8 mouse cellular contexts compared by ENCODE assay signal in the genomic region with DNA sequence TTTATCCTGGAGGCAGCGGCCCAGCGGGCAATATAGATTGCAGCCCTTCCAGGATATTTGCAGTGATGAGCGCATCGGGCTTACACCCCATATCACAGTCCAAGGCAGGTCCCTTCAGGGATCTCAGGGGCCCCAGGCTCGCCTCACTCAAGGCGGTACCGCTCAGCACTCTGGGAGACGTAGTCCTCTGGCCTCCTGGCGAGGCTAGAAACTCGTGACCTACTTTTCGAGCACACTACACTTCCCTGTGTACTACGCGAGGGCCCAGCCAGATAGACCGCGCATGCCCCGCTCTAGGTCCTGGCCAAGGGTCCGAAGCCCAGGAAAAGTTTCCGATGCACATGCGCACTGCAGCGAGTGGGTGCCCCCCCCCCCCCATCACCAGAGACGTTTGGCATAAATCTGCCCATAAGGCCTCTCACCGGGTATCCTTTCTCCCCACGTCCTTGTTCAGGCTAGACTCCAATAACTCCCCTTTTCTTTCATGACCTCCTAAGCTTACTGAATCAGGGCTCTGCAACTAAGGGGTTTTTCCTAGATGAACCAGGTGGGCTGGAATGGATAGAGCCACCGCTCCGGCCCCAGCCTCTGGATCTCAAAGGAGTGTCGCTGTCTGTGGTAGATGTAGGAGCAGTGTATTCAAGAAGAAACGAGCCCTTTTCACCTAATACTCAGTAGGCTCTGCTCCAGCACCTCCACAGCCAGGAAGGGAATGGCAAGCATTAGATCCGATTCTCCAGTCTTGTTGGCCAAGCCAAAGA. TPM values are rescaled to one million over a fixed set of nuclear protein-coding genes. Genes with fewer than 3 reads are reported as not detected.
DNase-seq lines count a peak whose midpoint lies in the region; ATAC-seq and TF ChIP-seq lines count a peak whose summit lies in the region.

No protein-coding gene starts in this region.

- H3K4me3 ChIP-seq in embryonic facial prominence, embryonic 10.5 days: peak overlapping the region; percentile 89
- peak overlapping the region; percentile 84 for H3K4me3 ChIP-seq in intestine, postnatal 0 days (ENCODE audit: low read depth, low read length)
- peak overlapping the region; percentile 87 for H3K4me3 ChIP-seq in limb, embryonic 12.5 days (replicated peaks)
- peak overlapping the region; percentile 86 for H3K4me3 ChIP-seq in midbrain, embryonic 14.5 days (replicated peaks; ENCODE audit: low read depth, low read length)

- H3K9me3 ChIP-seq in embryonic facial prominence, embryonic 10.5 days: no peaks in the 10 kb centered on the region
- H3K9me3 ChIP-seq in intestine, postnatal 0 days (ENCODE audit: control insufficient read depth): no peaks in the 10 kb centered on the region
- H3K9me3 ChIP-seq in limb, embryonic 12.5 days: no peaks in the 10 kb centered on the region
- H3K9me3 ChIP-seq in midbrain, embryonic 14.5 days (ENCODE audit: control insufficient read depth, low read length): no peaks in the 10 kb centered on the region

- peak; percentile 42 for ATAC-seq in granulocyte monocyte progenitor cell, adult 5-6 weeks (replicated peaks; ENCODE audit: poor library complexity, severe bottlenecking)
- peak; percentile 90 for ATAC-seq in intestine, postnatal 0 days
- peak; percentile 84 for ATAC-seq in limb, embryonic 12.5 days (ENCODE audit: insufficient number of reproducible peaks, insufficient read depth, low FRiP score, low TSS enrichment, low read depth)
- ATAC-seq in midbrain, embryonic 14.5 days (ENCODE audit: low FRiP score, low TSS enrichment): peak; percentile 86

- TF ChIP-seq CTCF in intestine, postnatal 0 days (IDR thresholded peaks at IDR 0.05; ENCODE audit: low read depth): no peak

- peak overlapping the region; percentile 93 for H3K27ac ChIP-seq in embryonic facial prominence, embryonic 10.5 days (replicated peaks)
- H3K27ac ChIP-seq in intestine, postnatal 0 days (ENCODE audit: low read depth, low read length): peak overlapping the region; percentile 67
- peak overlapping the region; percentile 93 for H3K27ac ChIP-seq in limb, embryonic 12.5 days
- peak overlapping the region; percentile 66 for H3K27ac ChIP-seq in midbrain, embryonic 14.5 days (replicated peaks; ENCODE audit: low read depth, low read length)

- no peaks in the 10 kb centered on the region for H3K27me3 ChIP-seq in embryonic facial prominence, embryonic 10.5 days (replicated peaks; ENCODE audit: low read depth, poor library complexity, severe bottlenecking)
- no peaks in the 10 kb centered on the region for H3K27me3 ChIP-seq in intestine, postnatal 0 days (replicated peaks; ENCODE audit: control insufficient read depth, insufficient read depth, low read length)
- H3K27me3 ChIP-seq in limb, embryonic 12.5 days: no peaks in the 10 kb centered on the region
- H3K27me3 ChIP-seq in midbrain, embryonic 14.5 days (ENCODE audit: control insufficient read depth, insufficient read depth, low read length): no peaks in the 10 kb centered on the region

- peak overlapping the region; percentile 82 for H3K9ac ChIP-seq in intestine, postnatal 0 days (ENCODE audit: low read depth, low read length)
- H3K9ac ChIP-seq in limb, embryonic 12.5 days (replicated peaks): peak overlapping the region; percentile 90
- peak overlapping the region; percentile 73 for H3K9ac ChIP-seq in midbrain, embryonic 14.5 days (replicated peaks; ENCODE audit: low read length)

- H3K36me3 ChIP-seq in embryonic facial prominence, embryonic 10.5 days (replicated peaks): peaks cover 40% of the 10 kb centered on the region
- peaks cover 16% of the 10 kb centered on the region; the same call in 1 of the 2 replicates for H3K36me3 ChIP-seq in intestine, postnatal 0 days (ENCODE audit: control insufficient read depth, insufficient read depth)
- peaks cover 35% of the 10 kb centered on the region for H3K36me3 ChIP-seq in limb, embryonic 12.5 days
- peaks cover 12% of the 10 kb centered on the region for H3K36me3 ChIP-seq in midbrain, embryonic 14.5 days (ENCODE audit: control insufficient read depth, insufficient read depth, low read length)

- peak overlapping the region; percentile 65 for H3K4me2 ChIP-seq in intestine, postnatal 0 days (replicated peaks; ENCODE audit: low read depth)
- peak overlapping the region; percentile 97 for H3K4me2 ChIP-seq in limb, embryonic 12.5 days
- H3K4me2 ChIP-seq in midbrain, embryonic 14.5 days (ENCODE audit: low read length): peak overlapping the region; percentile 88

- WGBS in embryonic facial prominence, embryonic 10.5 days: under 1% methylated on average over 28 of the region's 28 CpGs
- WGBS in intestine, postnatal 0 days: under 1% methylated on average over 28 of the region's 28 CpGs
- 0% methylated on average over 28 of the region's 28 CpGs for WGBS in limb, embryonic 12.5 days
- under 1% methylated on average over 28 of the region's 28 CpGs for WGBS in midbrain, embryonic 14.5 days

- peaks cover 37% of the 10 kb centered on the region for H3K4me1 ChIP-seq in embryonic facial prominence, embryonic 10.5 days
- 0 out of 2 replicates have a peak, but pooled peaks cover 4% of the 10 kb centered on the region for H3K4me1 ChIP-seq in intestine, postnatal 0 days (replicated peaks; ENCODE audit: control insufficient read depth, insufficient read depth, low read length)
- H3K4me1 ChIP-seq in limb, embryonic 12.5 days (replicated peaks): peaks cover 9% of the 10 kb centered on the region
- peaks cover 24% of the 10 kb centered on the region for H3K4me1 ChIP-seq in midbrain, embryonic 14.5 days (ENCODE audit: control insufficient read depth, insufficient read depth, low read length)

- DNase-seq in 3T3-L1 (ENCODE audit: low read depth, low spot score): peak; percentile 96
- peak; percentile 93 for DNase-seq in adrenal gland, postnatal 14 days
- peak; percentile 92 for DNase-seq in embryonic facial prominence, embryonic 10.5 days (ENCODE audit: low spot score)
- DNase-seq in midbrain, embryonic 14.5 days: peak; percentile 95
- DNase-seq in spleen, adult 18-20 months: peak; percentile 67 to 68

RNA-seq across cellular contexts. Expression of a gene that starts 2.4 kb away (rescaled TPM):
- total RNA-seq in adrenal gland, postnatal 14 days (2021): 124 and 147 TPM in 2 replicates
- 20.1 and 20.3 TPM in 2 replicates for polyA plus RNA-seq in embryonic facial prominence, embryonic 10.5 days (2016; fragmentation: Nextera tagmentation; extraction: Ambion mirVana)
- 35.0 and 39.6 TPM in 2 replicates for total RNA-seq in granulocyte monocyte progenitor cell, adult 5-6 weeks (2014; fragmentation: Nextera tagmentation)
- total RNA-seq in granulocyte monocyte progenitor cell, adult 5-6 weeks (2017): 14.7 and 19.3 TPM in 2 replicates
- 19.8 and 22.1 TPM in 2 replicates for polyA plus RNA-seq in intestine, postnatal 0 days (2015; fragmentation: Nextera tagmentation; extraction: Ambion mirVana)
- polyA plus RNA-seq in limb, embryonic 12.5 days (2016; fragmentation: Nextera tagmentation; extraction: Ambion mirVana): 22.6 and 25.0 TPM in 2 replicates
- 11.7 and 14.4 TPM in 2 replicates for polyA plus RNA-seq in midbrain, embryonic 14.5 days (2014; fragmentation: Nextera tagmentation; extraction: Ambion mirVana)

RNA-seq across cellular contexts. Expression of a gene that starts 15.5 kb away (rescaled TPM):
- 63.4 and 65.5 TPM in 2 replicates for total RNA-seq in adrenal gland, postnatal 14 days (2021)
- polyA plus RNA-seq in embryonic facial prominence, embryonic 10.5 days (2016; fragmentation: Nextera tagmentation; extraction: Ambion mirVana): 260 and 267 TPM in 2 replicates
- 101 and 107 TPM in 2 replicates for total RNA-seq in granulocyte monocyte progenitor cell, adult 5-6 weeks (2014; fragmentation: Nextera tagmentation)
- total RNA-seq in granulocyte monocyte progenitor cell, adult 5-6 weeks (2017): 79.2 and 148 TPM in 2 replicates
- 75.9 and 79.2 TPM in 2 replicates for polyA plus RNA-seq in intestine, postnatal 0 days (2015; fragmentation: Nextera tagmentation; extraction: Ambion mirVana)
- polyA plus RNA-seq in limb, embryonic 12.5 days (2016; fragmentation: Nextera tagmentation; extraction: Ambion mirVana): 147 and 168 TPM in 2 replicates
- polyA plus RNA-seq in midbrain, embryonic 14.5 days (2014; fragmentation: Nextera tagmentation; extraction: Ambion mirVana): 139 and 149 TPM in 2 replicates

RNA-seq across cellular contexts. Expression of a gene that starts 15.9 kb away (rescaled TPM):
- 2,377 and 2,604 TPM in 2 replicates for total RNA-seq in adrenal gland, postnatal 14 days (2021)
- 153 TPM in 2 replicates for polyA plus RNA-seq in embryonic facial prominence, embryonic 10.5 days (2016; fragmentation: Nextera tagmentation; extraction: Ambion mirVana)
- 123 and 126 TPM in 2 replicates for total RNA-seq in granulocyte monocyte progenitor cell, adult 5-6 weeks (2014; fragmentation: Nextera tagmentation)
- total RNA-seq in granulocyte monocyte progenitor cell, adult 5-6 weeks (2017): 156 and 180 TPM in 2 replicates
- polyA plus RNA-seq in intestine, postnatal 0 days (2015; fragmentation: Nextera tagmentation; extraction: Ambion mirVana): 192 and 209 TPM in 2 replicates
- 139 and 143 TPM in 2 replicates for polyA plus RNA-seq in limb, embryonic 12.5 days (2016; fragmentation: Nextera tagmentation; extraction: Ambion mirVana)
- polyA plus RNA-seq in midbrain, embryonic 14.5 days (2014; fragmentation: Nextera tagmentation; extraction: Ambion mirVana): 211 and 221 TPM in 2 replicates

RNA-seq across cellular contexts. Expression of a gene that starts 54.0 kb away (rescaled TPM):
- 71.4 and 98.5 TPM in 2 replicates for total RNA-seq in adrenal gland, postnatal 14 days (2021)
- 15.9 and 16.0 TPM in 2 replicates for polyA plus RNA-seq in embryonic facial prominence, embryonic 10.5 days (2016; fragmentation: Nextera tagmentation; extraction: Ambion mirVana)
- total RNA-seq in granulocyte monocyte progenitor cell, adult 5-6 weeks (2014; fragmentation: Nextera tagmentation): 6.6 and 9.4 TPM in 2 replicates
- 6.9 and 10.1 TPM in 2 replicates for total RNA-seq in granulocyte monocyte progenitor cell, adult 5-6 weeks (2017)
- polyA plus RNA-seq in intestine, postnatal 0 days (2015; fragmentation: Nextera tagmentation; extraction: Ambion mirVana): 13.4 and 16.0 TPM in 2 replicates
- 26.1 and 27.2 TPM in 2 replicates for polyA plus RNA-seq in limb, embryonic 12.5 days (2016; fragmentation: Nextera tagmentation; extraction: Ambion mirVana)
- 12.9 and 19.6 TPM in 2 replicates for polyA plus RNA-seq in midbrain, embryonic 14.5 days (2014; fragmentation: Nextera tagmentation; extraction: Ambion mirVana)

Comparison
In these comparisons a context has a peak if more than half of its experiments do, and no peak if none do; other contexts are left out.
1. Peak in every context shown above with its lines: DNase-seq, ATAC-seq, H3K4me3 ChIP-seq and H3K27ac ChIP-seq.